Mouse (Mus musculus): Measurements from ENCODE around the gene Vwa1. TPM values are rescaled to one million over a fixed set of nuclear protein-coding genes. Genes with fewer than 3 reads are reported as not detected.

The Vwa1 gene
- polyA plus RNA-seq, 1 experiment from 2014 or later: 14.0 TPM

DNA sequence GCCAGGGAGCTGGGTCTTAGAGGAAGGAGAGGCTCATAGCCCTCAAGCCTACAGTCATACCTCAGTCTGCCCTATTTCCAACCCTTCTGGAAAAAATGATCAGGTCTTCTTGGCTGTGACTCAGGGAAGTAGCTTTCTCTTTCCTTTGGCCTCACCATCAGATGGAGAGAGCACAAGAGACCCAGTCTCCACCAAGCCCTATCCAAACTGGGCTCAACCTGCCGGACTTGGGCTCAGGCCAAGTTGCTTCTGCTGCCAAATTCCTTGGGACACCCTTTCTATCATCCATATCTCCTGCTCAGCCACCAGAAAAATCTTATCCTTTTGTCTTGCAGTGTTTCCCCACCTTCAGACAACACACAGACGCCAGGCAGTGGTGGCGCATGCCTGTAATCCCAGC is 1.4 kb upstream of the Vwa1 start:
- H3K27me3 ChIP-seq (ENCODE audit: insufficient read depth, poor library complexity, severe bottlenecking): peaks cover 60% of the 10 kb centered on the region
- H3K4me1 ChIP-seq (replicated peaks): peaks cover 74% of the 10 kb centered on the region
- peak overlapping the region; percentile 36; the same call in 1 of the 2 replicates for H3K27ac ChIP-seq

DNA sequence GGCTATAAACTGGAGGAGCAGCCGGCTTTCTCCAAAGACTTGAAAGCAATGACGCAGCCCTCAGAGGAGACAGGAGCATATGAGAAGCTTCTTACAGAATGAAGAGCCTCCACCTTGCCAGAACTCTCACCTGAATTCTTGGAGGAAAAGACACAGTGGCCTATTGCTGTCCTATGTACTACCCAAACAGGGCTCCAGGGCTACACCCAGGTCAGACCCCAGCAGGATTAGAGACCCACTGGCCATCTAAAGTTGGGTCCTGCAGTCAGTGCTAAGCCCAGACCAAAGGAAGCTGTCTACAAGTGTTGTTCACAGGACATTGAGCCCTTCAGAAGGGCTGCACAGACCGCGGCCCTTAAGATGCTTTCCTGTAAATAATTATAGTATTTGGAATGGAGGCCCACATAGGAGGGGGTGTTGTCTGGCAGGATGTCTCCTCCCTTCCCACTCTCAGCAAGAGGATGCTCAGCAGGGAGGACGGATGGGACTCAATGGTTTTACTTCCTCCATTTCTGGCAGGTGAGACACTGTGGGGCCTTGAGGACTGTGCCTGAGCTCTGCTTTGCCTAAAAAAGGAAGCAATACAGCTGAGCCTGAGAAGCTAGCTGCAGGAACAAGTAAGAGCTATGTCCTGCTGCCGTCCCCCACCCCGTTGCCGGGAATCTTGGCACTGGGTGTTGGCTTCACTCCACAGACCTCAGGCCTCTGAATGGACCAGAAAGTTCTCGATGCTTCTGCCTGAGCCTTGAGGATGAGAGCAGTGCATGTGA is 658 bp upstream of the Vwa1 start:
- Histone ChIP-seq H3K4me1 (replicated peaks) (peaks cover 74% of the 10 kb centered on the region), H3K27ac (peak overlapping the region; percentile 76), H3K4me3 (peak overlapping the region; percentile 49), H3K36me3 (no peaks in the 10 kb centered on the region), H3K27me3 (ENCODE audit: insufficient read depth, poor library complexity, severe bottlenecking) (peaks cover 66% of the 10 kb centered on the region), H3K9me3 (no peaks in the 10 kb centered on the region)
- no peak for DNase-seq (ENCODE audit: low spot score)
- 70% methylated on average over 9 of the region's 9 CpGs for WGBS

More for the DNA sequence above, 1.4 kb upstream of the Vwa1 start:
- H3K4me3 ChIP-seq: no peak overlapping the region
- H3K9me3 ChIP-seq: no peaks in the 10 kb centered on the region
- 78% methylated on average over 3 of the region's 3 CpGs for WGBS
- no peaks in the 10 kb centered on the region for H3K36me3 ChIP-seq
- DNase-seq (ENCODE audit: low spot score): no peak

DNA sequence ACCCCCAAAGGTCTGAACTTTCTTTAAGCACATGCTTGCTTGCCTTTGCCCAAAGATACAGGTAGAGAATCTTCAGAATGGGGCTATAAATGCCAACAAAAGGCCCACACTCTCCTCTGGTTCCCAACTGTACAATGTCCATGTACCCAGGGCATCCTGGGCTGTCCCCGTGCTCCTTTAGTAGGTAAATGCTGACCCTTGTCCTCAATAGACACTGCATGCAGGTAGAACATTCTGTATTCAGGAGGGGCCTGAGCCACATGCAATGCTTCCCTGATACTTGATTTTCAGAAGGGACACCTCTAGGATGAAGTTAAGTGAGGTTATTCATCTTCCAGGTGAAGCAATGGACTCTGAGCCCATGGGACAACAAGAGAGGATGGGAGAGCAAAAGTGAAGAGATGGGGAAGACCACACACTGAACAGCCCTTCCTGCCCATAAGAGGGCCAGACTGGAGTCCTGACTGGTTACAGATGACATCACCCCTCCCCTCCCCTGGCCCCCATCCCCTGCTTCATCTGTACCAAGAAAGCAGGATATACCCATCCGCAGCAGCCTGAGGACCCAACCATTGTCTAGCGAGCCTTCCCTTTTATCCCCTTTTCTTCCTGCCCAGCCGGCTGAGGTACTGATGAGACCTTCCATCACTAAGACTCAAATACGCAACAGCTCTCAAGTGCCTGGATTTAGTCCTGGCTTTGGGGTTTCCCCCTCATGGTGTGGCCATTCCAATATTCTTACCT is 991 bp downstream of the Vwa1 start:
- H3K9me3 ChIP-seq: no peaks in the 10 kb centered on the region
- H3K4me3 ChIP-seq: peak overlapping the region; percentile 49
- H3K36me3 ChIP-seq: no peaks in the 10 kb centered on the region
- H3K4me1 ChIP-seq (replicated peaks): peaks cover 74% of the 10 kb centered on the region
- H3K27ac ChIP-seq: peak overlapping the region; percentile 76; the same call in 1 of the 2 replicates
- DNase-seq (ENCODE audit: low spot score): no peak
- H3K27me3 ChIP-seq (ENCODE audit: insufficient read depth, poor library complexity, severe bottlenecking): peaks cover 57% of the 10 kb centered on the region
- 40% methylated on average over 5 of the region's 5 CpGs for WGBS

DNA sequence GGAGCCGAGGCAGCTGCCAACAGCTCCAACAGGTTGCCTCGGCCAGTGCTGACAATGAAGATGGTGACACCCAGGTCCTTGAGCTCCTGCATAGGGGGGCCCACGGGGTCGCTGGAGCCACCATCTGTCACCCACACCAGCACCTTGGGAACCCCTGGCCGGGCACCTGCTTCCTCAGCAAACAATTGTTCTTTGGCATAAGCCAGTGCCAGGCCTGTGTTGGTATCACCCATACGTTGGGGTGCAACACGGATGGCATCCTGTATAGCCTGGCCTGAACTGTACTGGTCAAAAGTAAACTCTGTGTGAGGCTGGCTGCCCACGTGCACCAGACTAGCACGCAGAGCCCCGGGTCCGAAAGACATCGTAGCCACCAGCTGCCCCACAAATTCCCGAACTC is 1.7 kb downstream of the Vwa1 start:
- WGBS: 90% methylated on average over 13 of the region's 13 CpGs
- H3K27me3 ChIP-seq (ENCODE audit: insufficient read depth, poor library complexity, severe bottlenecking): peaks cover 57% of the 10 kb centered on the region

DNA sequence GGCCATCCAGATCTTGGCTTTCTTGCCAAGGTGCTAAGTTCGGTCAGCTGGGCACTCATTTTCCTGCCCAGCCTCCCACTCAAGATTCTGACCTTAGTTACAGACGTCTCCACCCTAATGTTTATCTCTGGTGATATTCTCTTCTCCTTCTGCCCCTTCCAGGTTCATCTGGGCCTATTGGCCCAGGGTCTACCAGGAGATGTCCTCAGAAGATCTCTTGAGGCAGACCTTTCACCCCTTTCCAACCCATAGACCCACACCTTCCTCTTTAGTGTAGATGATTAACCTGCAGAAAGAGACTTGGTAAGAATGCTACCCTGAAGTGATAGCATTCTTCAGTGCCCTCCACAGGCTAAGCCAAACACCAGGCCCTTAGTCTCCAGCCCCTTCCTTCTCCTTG is 2.8 kb downstream of the Vwa1 start:
- no peak for DNase-seq (ENCODE audit: low spot score)
- 89% methylated on average over 2 of the region's 2 CpGs for WGBS
- Histone ChIP-seq H3K27ac (no peak overlapping the region), H3K4me1 (replicated peaks) (peaks cover 63% of the 10 kb centered on the region), H3K9me3 (no peaks in the 10 kb centered on the region), H3K36me3 (no peaks in the 10 kb centered on the region), H3K27me3 (ENCODE audit: insufficient read depth, poor library complexity, severe bottlenecking) (peaks cover 57% of the 10 kb centered on the region), H3K4me3 (no peak overlapping the region)

More for the DNA sequence above, 1.7 kb downstream of the Vwa1 start:
- no peak overlapping the region for H3K4me3 ChIP-seq
- H3K4me1 ChIP-seq (replicated peaks): peaks cover 73% of the 10 kb centered on the region
- no peaks in the 10 kb centered on the region for H3K36me3 ChIP-seq
- no peak for DNase-seq (ENCODE audit: low spot score)
- H3K27ac ChIP-seq: no peak overlapping the region
- H3K9me3 ChIP-seq: no peaks in the 10 kb centered on the region

DNA sequence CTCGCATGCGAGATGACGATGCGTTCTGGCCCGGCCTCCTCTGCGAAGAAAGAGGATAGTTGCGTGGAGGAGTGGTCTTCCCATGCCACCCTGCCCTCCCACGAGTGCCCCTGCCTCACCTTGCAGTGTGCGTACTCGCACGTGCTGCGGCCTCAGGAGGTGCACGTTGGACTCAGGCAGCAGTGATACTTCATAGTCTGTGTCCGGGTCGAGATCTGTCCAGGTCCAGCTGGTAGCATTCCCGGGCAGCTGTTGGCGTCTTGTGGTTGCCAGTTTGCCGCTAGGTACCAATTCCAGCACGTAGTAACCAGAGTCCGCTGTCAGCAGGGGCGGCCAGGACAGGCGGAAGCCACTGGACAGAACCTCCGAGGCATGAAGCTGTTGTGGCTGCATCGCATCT is 3.9 kb downstream of the Vwa1 start:
- peak overlapping the region; percentile 89 for H3K27ac ChIP-seq
- H3K4me3 ChIP-seq: peak overlapping the region; percentile 57
- peaks cover 52% of the 10 kb centered on the region for H3K4me1 ChIP-seq (replicated peaks)
- peaks cover 54% of the 10 kb centered on the region for H3K27me3 ChIP-seq (ENCODE audit: insufficient read depth, poor library complexity, severe bottlenecking)
- WGBS: 41% methylated on average over 24 of the region's 24 CpGs
- no peaks in the 10 kb centered on the region for H3K9me3 ChIP-seq
- no peaks in the 10 kb centered on the region for H3K36me3 ChIP-seq
- no peak for DNase-seq (ENCODE audit: low spot score)

DNA sequence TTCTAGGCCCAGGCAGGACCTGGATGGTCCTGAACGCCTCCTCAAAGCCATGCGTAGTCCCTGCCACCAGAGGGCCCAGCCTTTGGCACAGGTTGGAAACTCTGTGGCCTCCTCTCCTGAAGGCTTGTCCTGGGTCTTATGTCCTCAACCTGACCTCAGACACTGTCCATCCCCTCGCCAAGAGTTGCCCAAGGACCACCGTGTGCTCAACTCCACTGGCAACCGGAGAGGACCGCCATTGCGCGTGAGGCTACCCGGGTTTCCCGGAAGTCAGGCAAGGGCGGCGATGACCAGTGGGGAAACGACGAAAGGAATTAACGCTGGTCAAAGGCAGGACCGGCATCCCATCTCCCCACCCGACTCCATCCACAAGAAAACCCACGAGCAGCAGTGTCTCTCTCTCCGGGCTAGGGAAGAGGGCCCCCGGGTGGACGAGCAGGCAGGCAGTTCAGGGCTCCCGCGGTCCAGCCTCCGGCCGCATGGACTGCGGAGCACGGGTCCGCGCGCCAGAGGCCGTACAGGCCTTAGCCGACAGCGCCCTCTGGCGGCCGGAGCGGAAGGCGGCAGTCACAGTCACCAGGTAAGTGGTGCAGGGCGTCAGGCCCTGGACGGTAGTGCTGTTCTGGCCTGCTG is 4.5 kb downstream of the Vwa1 start:
- Histone ChIP-seq H3K4me3 (peak overlapping the region; percentile 57), H3K4me1 (replicated peaks) (peaks cover 45% of the 10 kb centered on the region), H3K36me3 (no peaks in the 10 kb centered on the region), H3K27ac (peak overlapping the region; percentile 89), H3K27me3 (ENCODE audit: insufficient read depth, poor library complexity, severe bottlenecking) (peaks cover 47% of the 10 kb centered on the region), H3K9me3 (no peaks in the 10 kb centered on the region)
- DNase-seq (ENCODE audit: low spot score): peak; percentile 91
- under 1% methylated on average over 39 of the region's 39 CpGs for WGBS

DNA sequence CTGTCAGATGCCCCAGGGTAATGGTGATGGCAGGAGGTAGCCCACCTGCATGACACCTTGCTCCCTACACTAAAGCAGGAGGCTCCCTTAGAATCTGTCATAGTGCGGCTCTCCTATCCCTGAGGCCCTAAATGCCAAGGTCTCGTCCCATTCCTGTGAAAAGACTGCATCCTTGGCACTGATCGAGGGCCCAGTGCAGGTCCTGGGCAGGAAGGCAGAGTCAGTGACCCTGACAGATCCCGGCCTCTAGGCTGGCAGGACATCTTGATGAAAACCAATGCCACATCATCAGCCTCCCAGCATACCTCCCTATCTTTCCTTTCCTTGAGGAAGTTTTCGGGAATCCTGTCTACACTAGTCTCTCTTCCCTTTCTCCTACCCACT is 5.0 kb downstream of the Vwa1 start:
- 56% methylated on average over 5 of the region's 5 CpGs for WGBS
- peak overlapping the region; percentile 89 for H3K27ac ChIP-seq
- peaks cover 42% of the 10 kb centered on the region for H3K27me3 ChIP-seq (ENCODE audit: insufficient read depth, poor library complexity, severe bottlenecking)
- no peaks in the 10 kb centered on the region for H3K36me3 ChIP-seq
- peaks cover 40% of the 10 kb centered on the region for H3K4me1 ChIP-seq (replicated peaks)
- no peak for DNase-seq (ENCODE audit: low spot score)
- no peaks in the 10 kb centered on the region for H3K9me3 ChIP-seq
- H3K4me3 ChIP-seq: peak overlapping the region; percentile 57

DNA sequence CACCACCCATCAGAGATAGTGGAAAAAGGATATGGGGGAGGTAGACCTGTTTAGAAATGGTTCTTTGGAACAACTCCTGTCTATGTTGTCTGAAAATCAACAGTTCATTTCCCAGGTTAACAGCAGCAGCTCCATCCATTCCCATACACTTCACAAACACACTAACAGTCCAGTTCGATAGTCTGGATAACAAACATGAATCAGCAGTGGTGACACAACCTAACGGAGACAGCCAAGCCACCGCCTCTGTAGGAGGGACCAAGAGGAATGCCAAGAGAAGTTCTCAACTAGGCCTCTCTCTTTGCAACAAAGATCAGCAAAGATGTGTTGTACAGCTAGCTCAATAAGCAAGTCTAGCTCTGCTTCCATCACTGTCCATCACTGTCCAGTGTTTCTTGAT is 12.1 kb downstream of the Vwa1 start:
- peaks cover 11% of the 10 kb centered on the region for H3K36me3 ChIP-seq
- no peak for DNase-seq (ENCODE audit: low spot score)
- no peaks in the 10 kb centered on the region for H3K27me3 ChIP-seq (ENCODE audit: insufficient read depth, poor library complexity, severe bottlenecking)
- WGBS: 94% methylated on average over 3 of the region's 3 CpGs
- no peak overlapping the region for H3K4me3 ChIP-seq
- H3K9me3 ChIP-seq: no peaks in the 10 kb centered on the region
- H3K27ac ChIP-seq: no peak overlapping the region
- H3K4me1 ChIP-seq (replicated peaks): peaks cover 40% of the 10 kb centered on the region

DNA sequence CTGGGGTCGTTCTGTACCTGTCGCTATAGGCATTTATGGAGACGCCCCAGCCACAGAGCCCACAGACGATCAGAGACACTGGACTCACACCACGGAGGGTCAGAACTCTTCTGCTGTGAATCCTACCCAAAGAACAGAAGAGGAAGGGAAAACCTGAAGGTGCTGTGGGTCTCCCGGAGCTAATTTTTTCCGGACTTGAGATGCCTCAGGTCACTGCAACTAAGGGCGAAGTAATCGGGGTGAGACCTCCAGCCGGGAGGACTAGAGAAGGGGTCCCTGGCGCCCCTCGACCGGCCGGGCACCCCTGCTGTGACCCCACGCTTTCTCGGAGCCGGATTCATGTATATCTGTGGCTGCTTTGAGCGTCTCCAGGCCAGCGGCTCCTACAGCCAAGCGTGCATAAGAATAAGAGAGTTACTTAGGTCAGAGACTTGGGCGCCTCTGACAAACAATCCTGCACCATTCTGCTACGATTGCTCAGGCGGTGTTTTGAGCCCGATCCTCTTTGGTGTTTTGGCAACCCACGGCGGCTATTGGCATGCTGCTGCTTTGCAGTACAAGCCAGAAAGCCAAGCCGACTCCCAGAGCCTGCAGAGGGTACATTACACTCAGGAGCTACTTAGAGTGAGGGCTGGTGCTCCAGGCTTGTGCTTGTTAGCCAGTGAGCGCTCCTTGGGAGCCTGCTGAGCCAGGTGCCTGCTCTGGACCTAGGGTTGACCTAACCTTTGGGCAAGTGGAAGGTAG is 13.0 kb downstream of the Vwa1 start:
- Histone ChIP-seq H3K4me3 (peak overlapping the region; percentile 91), H3K9me3 (no peaks in the 10 kb centered on the region), H3K27ac (peak overlapping the region; percentile 86), H3K27me3 (ENCODE audit: insufficient read depth, poor library complexity, severe bottlenecking) (no peaks in the 10 kb centered on the region), H3K36me3 (peaks cover 19% of the 10 kb centered on the region), H3K4me1 (replicated peaks) (peaks cover 40% of the 10 kb centered on the region)
- WGBS: 3% methylated on average over 28 of the region's 28 CpGs
- no peak for DNase-seq (ENCODE audit: low spot score)

DNA sequence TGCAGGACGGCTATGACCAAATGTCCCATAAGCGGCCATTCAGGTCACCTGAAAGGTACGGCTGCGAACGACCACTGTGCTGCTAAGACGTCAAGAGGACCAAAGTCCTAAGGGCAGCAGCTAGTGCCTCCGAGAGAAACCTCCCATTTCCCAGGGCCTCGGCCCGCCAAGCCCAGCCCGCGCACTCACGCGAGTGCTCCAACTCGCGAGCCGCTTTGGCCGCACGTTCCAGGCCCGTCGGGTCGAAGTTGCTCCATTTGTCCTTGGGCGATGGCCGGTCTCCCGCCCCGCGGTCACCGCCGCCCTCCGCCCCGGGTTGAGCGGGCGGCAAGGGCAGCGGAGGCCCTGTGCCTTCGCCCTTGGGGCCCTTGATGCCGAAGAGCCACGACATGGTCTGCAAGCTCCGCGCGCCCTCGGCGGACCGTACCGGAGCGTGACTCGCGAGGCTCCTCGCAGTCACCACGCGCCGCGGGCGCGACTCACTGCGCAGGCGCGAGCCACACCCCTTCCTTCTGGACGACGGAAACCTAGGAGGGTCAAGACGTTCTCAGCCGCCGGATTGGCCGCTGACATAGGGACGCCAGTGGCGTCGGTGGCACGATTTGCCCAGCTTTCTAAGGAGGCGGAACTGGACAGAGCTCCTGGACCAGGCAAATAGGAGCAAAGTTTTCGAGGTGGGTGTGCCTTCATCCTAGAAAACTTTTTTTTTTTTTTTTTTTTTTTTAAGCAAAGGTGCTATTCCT is 13.7 kb downstream of the Vwa1 start, which contains the start of gene Atad3a:
Gene Atad3a (minus strand): TSS at position 481 of the 743 bp plus-strand sequence.
- peaks cover 40% of the 10 kb centered on the region for H3K4me1 ChIP-seq (replicated peaks)
- WGBS: under 1% methylated on average over 68 of the region's 68 CpGs
- peak within 1 kb of the TSS; percentile 86 for H3K27ac ChIP-seq
- H3K36me3 ChIP-seq: peaks cover 26% of the 10 kb centered on the region
- DNase-seq (ENCODE audit: low spot score): peak; percentile 97
- H3K27me3 ChIP-seq (ENCODE audit: insufficient read depth, poor library complexity, severe bottlenecking): no peaks in the 10 kb centered on the region
- H3K9me3 ChIP-seq: no peaks in the 10 kb centered on the region
- peak within 1 kb of the TSS; percentile 91 for H3K4me3 ChIP-seq

Data from hindbrain, embryonic 10.5 days (tissue).